Mouse (Mus musculus): ENCODE data around the gene Rapgef3.

The Rapgef3 gene

GRCm38 (mm10) chr15:97793386-97794153 lies 25.8 kb upstream of the Rapgef3 start:
- DNase-seq (ENCODE audit: low spot score in 2 of 2), result no peak

- DNase-seq (ENCODE audit: low spot score in 2 of 2), result no peak
Measured at GRCm38 (mm10) chr15:97791126-97791700, 23.4 kb upstream of the Rapgef3 start.

- no peak for DNase-seq (ENCODE audit: low spot score in 2 of 2)
Measured at GRCm38 (mm10) chr15:97789761-97790505, 22.2 kb upstream of the Rapgef3 start.

- peak; percentile 61 to 64 for DNase-seq (ENCODE audit: low spot score in 2 of 2)
Measured at GRCm38 (mm10) chr15:97788821-97789220, 21.0 kb upstream of the Rapgef3 start.

GRCm38 (mm10) chr15:97787799-97788667 lies 20.3 kb upstream of the Rapgef3 start:
- DNase-seq (ENCODE audit: low spot score in 2 of 2), result no peak

GRCm38 (mm10) chr15:97787148-97787798 lies 19.5 kb upstream of the Rapgef3 start:
- no peak for DNase-seq (ENCODE audit: low spot score in 2 of 2)

- DNase-seq (ENCODE audit: low spot score in 2 of 2), result no peak
Measured at GRCm38 (mm10) chr15:97786412-97787112, 18.8 kb upstream of the Rapgef3 start.

- DNase-seq (ENCODE audit: low spot score in 2 of 2), result peak in 1 of 2 experiments; percentile 39
Measured at GRCm38 (mm10) chr15:97785731-97786411, 18.1 kb upstream of the Rapgef3 start.

GRCm38 (mm10) chr15:97784561-97785161 lies 16.9 kb upstream of the Rapgef3 start:
- no peak for DNase-seq (ENCODE audit: low spot score in 2 of 2)

- peak; percentile 70 to 71 for DNase-seq (ENCODE audit: low spot score in 2 of 2)
Measured at GRCm38 (mm10) chr15:97784092-97784559, 16.4 kb upstream of the Rapgef3 start.

GRCm38 (mm10) chr15:97782749-97783105 lies 15.0 kb upstream of the Rapgef3 start:
- no peak for DNase-seq (ENCODE audit: low spot score in 2 of 2)

- no peak for DNase-seq (ENCODE audit: low spot score in 2 of 2)
Measured at GRCm38 (mm10) chr15:97781961-97782748, 14.4 kb upstream of the Rapgef3 start.

- peak in 1 of 2 experiments; percentile 56 for DNase-seq (ENCODE audit: low spot score in 2 of 2)
Measured at GRCm38 (mm10) chr15:97780611-97781031, 12.8 kb upstream of the Rapgef3 start.

GRCm38 (mm10) chr15:97779576-97779975 lies 11.8 kb upstream of the Rapgef3 start:
- DNase-seq (ENCODE audit: low spot score in 2 of 2), result no peak

- no peak for DNase-seq (ENCODE audit: low spot score in 2 of 2)
Measured at GRCm38 (mm10) chr15:97778311-97779098, 10.7 kb upstream of the Rapgef3 start, which contains the start of gene Slc48a1. Slc48a1 (plus strand) TSS chr15:97778520.

- no peak for DNase-seq (ENCODE audit: low spot score in 2 of 2)
Measured at GRCm38 (mm10) chr15:97776919-97777318, 9.1 kb upstream of the Rapgef3 start.

GRCm38 (mm10) chr15:97776514-97776913 lies 8.7 kb upstream of the Rapgef3 start:
- DNase-seq (ENCODE audit: low spot score in 2 of 2), result peak in 1 of 2 experiments; percentile 55

- no peak for DNase-seq (ENCODE audit: low spot score in 2 of 2)
Measured at GRCm38 (mm10) chr15:97773961-97774370, 6.2 kb upstream of the Rapgef3 start.

Measured in right cerebral cortex, postnatal 36 days (tissue).